Mouse (Mus musculus) bone marrow macrophage, adult 2 months (primary cell): ENCODE data around the gene Add1.

Experiments
- CTCF ChIP-seq: IDR thresholded peaks from 2 replicates; pipeline ENCODE4 v1.5.1; 2012; ENCODE audit warnings: low read depth, mild to moderate bottlenecking, low read length, moderate library complexity
- POLR2A ChIP-seq: IDR thresholded peaks from 2 replicates; pipeline ENCODE4 v1.6.1; 2012; ENCODE audit warnings: mild to moderate bottlenecking, low read depth, low read length, borderline replicate concordance

GRCm38 (mm10) chr5:34535831-34536230 is 37.6 kb upstream of the Add1 start:
- TF ChIP-seq CTCF (no peak), POLR2A (no peak)
